Mouse (Mus musculus): ENCODE measurements at regions not wholly inside any gene's neighbourhood (a gene's known extent, or its start where the extent isn't known, plus 50 kb on each side); places are given as distances from the start of the nearest gene placed in this dataset.

DNA sequence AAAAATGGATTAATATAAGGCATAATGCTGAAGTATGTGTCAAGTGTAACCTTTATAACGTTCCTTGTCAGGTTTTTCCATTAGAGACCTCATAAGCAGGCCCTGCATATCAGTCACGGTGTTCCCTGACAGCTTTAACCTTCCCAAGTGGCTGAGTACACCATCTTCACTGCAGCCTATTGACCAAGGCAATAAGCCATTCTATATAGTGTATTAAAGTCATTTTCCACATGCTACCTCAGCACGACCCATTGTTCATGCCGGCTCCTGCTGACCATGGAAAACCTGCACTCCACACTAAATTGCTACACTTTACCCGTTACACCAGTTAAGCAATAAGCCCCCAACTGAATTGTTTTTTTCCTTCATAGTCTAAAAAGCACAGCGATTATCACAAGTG, 883.0 kb upstream of the Arrdc3 start:
- H3K4me2 ChIP-seq, result no peak overlapping the region
- ATAC-seq (replicated peaks; ENCODE audit: low FRiP score) (no peak), DNase-seq (ENCODE audit: low spot score) (no peak)
- 77% methylated on average over 6 of the region's 6 CpGs for WGBS
- no peak overlapping the region for H3K9ac ChIP-seq (ENCODE audit: low read depth, low read length)
- no peak overlapping the region for H3K27ac ChIP-seq (ENCODE audit: low read depth, low read length)
- H3K9me3 ChIP-seq (ENCODE audit: control insufficient read depth, low read length), result no peaks in the 10 kb centered on the region
- no peaks in the 10 kb centered on the region for H3K4me1 ChIP-seq (replicated peaks; ENCODE audit: control insufficient read depth, insufficient read depth, low read length)
- H3K36me3 ChIP-seq (ENCODE audit: control insufficient read depth, insufficient read depth, low read length), result no peaks in the 10 kb centered on the region
- H3K27me3 ChIP-seq (replicated peaks; ENCODE audit: control insufficient read depth, insufficient read depth, low read length), result no peaks in the 10 kb centered on the region
- H3K4me3 ChIP-seq (ENCODE audit: low read depth, low read length), result no peak overlapping the region

DNA sequence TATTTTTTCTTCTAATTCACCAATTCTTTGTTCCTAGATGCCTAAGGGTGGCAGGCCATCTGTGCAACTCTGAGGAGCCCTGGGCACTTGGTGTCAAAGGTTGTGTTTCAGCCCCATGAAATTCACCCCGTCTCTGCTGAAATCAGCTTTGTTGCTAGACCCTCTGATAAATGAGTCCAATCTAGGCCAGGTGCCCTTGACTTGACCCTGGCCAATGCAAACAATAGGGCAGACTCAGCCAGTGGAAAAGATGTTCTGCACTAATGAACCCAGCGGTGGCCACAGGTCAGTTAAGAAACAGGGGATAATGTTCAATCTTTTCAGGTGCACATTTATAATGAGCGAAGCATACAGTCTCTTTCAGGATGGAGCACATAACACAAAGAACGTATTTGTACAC, 882.5 kb upstream of the Arrdc3 start:
- DNase-seq (ENCODE audit: low spot score), result no peak

More for the DNA sequence above, 882.5 kb upstream of the Arrdc3 start:
- Histone ChIP-seq H3K27me3 (replicated peaks; ENCODE audit: control insufficient read depth, insufficient read depth, low read length) (no peaks in the 10 kb centered on the region), H3K4me1 (replicated peaks; ENCODE audit: control insufficient read depth, insufficient read depth, low read length) (no peaks in the 10 kb centered on the region), H3K9me3 (ENCODE audit: control insufficient read depth, low read length) (no peaks in the 10 kb centered on the region), H3K36me3 (ENCODE audit: control insufficient read depth, insufficient read depth, low read length) (no peaks in the 10 kb centered on the region), H3K4me2 (no peak overlapping the region), H3K9ac (ENCODE audit: low read depth, low read length) (no peak overlapping the region), H3K4me3 (ENCODE audit: low read depth, low read length) (no peak overlapping the region), H3K27ac (ENCODE audit: low read depth, low read length) (no peak overlapping the region)
- WGBS, result 53% methylated on average over 4 of the region's 4 CpGs
- ATAC-seq (replicated peaks; ENCODE audit: low FRiP score), result peak; percentile 43; the same call in 1 of the 2 replicates
